Mouse (Mus musculus) liver (tissue): ENCODE data around the gene Zfp346.

Experiments
- DNase-seq: peaks from one replicate; pipeline ENCODE4 v3.0.0-alpha.2; 2020; ENCODE audit warnings: mixed read lengths

Gene Zfp346

DNA sequence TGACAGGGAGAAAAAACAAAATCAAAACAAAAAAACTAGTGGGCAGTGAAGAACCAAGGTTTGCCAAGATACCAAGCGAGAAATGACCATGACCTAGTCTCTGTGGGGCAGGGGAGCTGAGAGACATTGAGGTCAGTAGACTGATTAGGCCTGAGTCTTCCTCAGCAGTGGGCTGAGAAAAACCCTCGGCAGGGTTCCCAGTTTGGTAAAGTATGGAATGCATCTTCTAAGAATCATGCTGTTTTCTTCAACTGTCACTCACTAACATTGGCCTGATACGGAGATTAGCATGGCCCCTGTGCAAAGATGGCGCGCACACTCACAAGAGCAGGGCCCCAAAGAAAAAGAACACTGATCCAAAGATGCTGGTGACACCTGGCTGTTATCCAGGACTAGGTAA, 48.8 kb downstream of the Zfp346 start:
- no peak for DNase-seq

DNA sequence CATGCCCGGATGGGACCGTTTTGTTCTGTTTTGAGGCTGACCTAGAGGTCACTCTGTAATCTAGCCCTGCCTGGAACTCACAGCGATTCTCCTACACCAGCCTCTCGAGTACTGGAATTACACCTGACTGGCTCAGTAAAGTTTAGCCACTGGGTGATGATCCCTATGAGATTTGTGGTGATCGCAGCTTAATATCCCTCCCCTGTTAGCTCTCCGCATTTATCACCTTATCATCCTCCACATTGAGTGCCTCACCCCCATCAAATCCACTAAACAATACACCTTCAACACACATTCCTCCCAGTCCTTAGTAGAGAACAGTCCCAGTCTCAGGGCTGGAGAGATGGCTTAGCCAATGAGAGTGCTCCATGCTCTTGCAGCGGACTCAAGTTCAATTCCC, 57.3 kb downstream of the Zfp346 start:
- no peak for DNase-seq

DNA sequence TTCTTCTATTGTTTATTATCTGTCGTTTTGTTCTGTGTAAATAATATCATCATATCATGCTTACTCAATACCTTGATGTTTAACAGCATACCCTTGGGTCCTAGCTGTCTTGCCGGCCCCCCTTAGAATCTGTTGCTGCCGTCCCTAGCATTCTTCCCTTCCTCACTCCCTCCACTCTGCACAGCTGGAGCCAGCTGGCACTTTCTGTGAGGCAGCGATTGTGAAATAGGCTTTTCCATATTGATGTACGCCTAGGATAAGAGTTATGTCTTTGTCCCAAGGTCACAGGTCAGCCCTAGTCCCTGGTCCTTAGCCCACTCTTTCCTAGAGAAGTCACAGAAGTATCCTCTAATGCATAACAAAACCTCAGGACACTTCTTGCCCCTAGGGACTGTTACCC, 58.4 kb downstream of the Zfp346 start:
- DNase-seq: no peak

DNA sequence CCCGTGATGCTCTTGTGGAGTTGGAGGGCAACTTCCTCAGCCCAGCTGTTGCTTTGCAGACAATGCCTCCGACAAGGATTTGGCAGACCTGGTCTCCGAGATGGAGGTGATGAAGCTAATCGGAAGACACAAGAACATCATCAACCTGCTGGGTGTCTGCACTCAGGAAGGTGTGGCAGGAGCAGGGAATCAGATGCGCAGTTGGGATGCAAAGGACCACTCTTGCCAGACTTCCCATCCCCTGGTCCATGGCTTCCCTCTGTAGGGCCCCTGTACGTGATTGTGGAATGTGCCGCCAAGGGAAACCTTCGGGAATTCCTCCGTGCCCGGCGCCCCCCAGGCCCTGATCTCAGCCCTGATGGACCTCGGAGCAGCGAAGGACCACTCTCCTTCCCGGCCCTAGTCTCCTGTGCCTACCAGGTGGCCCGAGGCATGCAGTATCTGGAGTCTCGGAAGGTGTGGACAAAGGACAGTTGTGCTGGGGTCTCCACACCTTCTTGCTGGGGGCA, 60.8 kb downstream of the Zfp346 start:
- no peak for DNase-seq

DNA sequence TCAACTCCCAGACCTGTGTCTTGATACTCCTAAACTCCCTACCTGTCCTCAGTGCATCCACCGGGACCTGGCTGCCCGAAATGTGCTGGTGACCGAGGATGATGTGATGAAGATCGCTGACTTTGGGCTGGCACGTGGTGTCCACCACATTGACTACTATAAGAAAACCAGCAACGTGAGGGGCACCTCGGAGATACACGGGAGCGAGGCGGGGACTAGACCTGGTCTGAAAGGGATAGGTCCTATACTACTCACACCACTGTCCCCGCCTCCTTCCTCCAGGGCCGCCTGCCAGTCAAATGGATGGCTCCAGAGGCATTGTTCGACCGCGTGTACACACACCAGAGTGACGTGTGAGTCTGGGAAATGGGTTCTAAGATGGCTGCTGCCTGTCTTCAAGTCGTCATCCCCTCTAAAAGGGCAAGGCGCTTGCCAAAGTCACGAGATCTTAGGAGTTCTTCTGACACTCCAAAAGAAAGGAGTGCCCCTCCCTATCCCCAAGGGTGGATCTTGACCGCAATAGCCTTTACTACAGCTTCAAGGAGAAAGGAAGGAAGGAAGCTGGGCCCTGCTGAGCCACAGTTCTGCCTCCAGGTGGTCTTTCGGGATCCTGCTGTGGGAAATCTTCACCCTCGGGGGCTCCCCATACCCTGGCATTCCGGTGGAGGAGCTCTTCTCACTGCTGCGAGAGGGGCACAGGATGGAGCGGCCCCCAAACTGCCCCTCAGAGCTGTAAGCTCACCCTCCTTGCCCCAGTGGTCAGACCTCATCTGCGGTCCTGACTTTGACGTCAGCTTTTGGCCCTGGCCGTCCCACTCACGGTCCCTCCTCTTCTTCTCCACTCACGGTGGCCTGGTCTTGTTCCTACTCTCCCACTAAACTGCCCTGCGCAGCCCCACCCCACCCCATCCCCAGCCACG, 62.0 kb downstream of the Zfp346 start:
- no peak for DNase-seq

DNA sequence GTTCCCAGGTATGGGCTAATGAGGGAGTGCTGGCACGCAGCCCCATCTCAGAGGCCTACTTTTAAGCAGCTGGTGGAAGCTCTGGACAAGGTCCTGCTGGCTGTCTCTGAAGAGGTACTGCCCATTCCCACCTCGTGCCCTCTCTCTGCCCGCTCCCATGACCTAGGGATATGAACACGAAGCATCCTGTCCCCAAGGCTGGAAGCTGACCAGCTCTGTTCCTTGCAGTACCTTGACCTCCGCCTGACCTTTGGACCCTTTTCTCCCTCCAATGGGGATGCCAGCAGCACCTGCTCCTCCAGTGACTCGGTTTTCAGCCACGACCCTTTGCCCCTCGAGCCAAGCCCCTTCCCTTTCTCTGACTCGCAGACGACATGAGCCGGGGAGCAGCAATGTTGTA, 62.7 kb downstream of the Zfp346 start:
- DNase-seq: no peak

DNA sequence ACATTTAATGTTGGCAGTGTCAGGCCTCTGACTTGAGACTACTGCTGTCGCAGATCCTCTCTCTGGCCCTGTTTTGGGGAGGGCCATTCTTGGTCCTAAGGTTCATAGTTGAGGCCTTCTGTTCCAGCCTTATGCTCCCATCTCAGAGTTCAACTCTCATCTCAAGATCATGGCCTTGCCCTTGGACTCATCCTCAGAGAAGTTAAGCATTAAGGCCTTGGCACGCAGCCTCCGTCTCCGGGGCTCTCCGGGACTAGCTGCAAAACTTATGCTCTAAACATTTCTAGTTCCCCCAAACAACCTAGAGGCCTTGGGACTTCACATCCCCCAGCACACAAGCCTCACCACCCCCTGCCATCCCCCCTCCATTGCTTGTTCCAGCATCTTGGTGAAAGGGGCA, 63.1 kb downstream of the Zfp346 start:
- no peak for DNase-seq

DNA sequence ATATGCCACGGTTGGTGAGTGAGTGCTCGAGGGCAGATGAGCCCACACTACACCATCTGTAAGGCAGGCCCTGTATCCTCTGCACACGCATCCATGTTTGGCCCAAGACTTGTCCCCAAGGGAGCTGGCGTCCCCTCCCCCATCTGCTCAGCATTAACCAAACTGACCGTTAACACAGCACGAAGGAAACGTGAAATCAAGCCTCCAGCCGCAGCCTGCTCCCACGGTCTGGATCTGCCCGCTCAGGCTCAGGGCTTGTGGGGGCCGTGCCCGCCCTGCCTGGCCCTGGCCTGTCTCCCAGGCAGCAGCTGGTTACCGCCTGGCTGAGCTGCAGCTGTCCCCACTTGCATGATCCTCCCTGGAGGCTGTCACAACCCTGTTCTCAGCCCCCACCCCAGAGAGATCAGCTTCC, 63.9 kb downstream of the Zfp346 start:
- DNase-seq: peak; percentile 24

DNA sequence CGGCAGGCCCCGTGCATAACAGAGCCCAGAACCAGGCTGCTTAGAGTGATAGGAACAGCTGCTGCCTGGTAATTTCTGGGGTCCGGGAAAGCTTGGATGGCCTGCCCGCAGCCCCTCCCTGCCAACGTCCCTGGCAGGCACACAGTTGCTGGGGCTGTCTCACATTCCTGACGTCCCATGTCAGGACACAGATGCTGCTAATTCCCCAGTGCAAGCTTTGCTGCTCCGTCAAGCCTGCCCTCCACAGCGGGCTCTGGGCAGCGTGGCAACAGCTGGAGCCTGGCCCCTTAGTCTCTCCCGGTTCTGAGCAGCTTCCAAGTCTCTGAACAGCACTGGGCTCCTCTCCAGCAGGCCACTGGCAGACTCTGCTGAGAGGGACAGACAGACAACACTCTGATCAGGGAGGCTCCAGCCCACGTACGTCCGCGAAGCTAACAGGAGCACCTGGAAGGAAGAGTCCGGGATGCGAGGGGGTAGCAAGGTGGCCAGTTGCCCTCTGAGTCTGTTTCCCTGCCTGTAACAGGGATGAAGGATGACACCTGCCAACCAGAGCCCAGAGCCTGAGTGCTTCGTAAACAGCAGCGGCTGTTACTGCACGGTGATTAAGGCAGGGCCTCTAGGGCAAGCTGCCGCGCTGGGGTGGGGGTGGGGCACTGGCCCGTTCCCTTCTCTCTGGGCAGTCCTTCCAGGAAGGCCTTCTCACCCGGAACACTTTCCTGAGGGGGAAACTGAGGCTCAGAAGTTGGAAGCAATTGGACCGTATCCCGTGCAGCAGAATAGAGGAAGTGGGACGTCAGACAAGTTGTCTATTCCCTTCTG, 66.6 kb downstream of the Zfp346 start:
- DNase-seq: peak; percentile 36

DNA sequence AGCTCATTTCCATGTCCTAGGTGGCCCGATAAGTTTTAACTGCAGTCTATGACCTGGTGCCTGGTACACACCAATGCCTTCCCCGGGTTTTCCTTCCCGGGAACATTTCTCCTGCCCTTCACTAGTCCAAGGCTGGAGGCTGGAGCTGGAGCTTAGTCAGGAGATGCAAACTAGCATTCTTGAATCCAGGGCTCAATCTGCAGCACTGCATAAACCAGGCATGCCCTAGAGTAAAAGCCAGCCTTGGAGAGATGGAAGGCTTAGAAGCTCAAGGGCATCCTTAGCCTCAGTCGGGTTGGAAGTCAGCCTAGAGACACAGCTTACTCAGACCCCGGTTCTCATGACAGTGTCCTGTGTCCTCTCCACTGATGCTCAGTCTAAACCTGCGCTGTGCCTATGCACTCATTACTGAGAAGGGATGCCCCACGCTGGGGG, 67.2 kb downstream of the Zfp346 start:
- DNase-seq: no peak

DNA sequence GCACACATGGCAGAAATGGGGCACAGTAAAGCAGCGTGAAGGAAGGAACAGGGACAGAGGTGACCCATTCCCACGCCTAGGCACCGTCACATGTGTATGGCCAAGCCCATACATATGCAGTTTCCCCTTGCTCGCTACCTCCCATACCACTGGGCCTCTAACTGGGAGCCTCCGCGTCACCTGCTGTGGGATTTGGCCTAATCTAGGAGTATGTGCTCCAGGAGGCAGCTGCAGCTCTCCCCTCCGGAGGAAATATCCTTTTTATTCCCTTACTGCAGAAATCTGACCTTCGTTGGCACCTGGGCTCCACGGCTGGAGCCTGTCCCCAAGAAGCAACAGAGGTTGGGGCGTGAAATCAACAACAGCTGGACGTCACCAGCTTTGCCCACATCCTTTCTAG, 69.2 kb downstream of the Zfp346 start:
- no peak for DNase-seq

DNA sequence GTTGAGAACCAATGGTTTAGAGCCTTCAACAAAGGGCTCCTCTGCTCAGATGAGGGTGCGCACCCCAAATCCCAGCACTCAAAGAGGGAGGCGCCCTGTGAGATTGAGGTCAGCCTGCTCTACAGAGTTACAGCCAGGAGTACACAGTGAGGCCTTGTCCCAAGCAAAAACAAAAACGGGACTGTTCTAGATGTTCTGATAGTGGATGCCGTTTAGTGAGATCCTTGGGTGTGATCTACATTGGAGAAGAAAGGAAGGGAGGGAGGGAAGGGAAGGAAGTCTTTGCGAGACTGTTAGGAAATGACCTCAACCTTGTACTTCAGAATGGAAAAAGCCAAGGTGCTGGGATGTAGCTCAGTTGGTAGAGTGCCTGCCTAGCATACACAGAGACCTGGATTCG, 71.2 kb downstream of the Zfp346 start:
- no peak for DNase-seq

DNA sequence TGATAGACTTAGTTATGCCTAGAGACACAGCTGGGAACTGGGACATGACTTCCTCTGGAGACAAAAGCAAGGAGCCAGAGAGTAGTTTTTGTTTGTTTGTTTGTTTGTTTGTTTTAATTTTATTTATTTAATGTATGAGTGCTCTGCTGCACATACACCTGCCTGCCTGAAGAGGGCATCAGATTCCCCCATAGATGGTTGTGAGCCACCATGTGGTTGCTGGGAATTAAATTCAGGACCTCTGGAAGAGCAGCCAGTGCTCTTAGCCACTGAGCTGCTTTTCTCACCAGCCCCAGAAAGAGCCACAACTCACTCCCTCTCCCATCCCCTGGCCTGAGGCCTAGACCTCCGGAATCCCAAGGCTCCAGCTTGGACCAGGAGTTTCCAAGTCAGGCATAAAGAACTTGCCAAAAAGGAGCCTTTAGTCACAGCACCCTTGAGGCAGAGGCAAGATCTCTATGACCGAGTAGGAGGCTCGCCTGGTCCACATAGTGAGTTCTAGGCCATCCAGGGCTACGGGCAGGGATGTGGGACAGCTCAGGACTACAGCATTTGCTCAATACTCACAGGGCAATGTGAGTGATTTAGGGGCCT, 72.9 kb downstream of the Zfp346 start:
- no peak for DNase-seq

DNA sequence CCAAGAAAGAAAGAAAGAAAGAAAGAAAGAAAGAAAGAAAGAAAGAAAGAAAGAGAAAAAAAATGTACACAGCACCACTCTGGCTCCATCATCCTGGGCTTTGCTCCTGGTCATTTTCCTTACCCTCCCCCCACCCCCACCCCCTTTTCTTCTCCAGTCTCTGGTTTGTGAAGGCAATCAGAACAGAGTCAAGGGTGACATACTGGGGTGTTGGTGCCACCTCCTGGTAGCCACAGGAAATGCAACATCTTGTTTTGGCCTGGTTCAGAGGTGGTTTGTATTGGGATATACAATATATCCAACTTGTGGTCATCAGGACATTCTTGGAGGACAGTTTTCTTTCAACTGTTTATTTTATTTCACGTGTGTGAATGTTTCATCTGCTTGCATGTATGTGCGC, 73.4 kb downstream of the Zfp346 start:
- DNase-seq: peak; percentile 65

DNA sequence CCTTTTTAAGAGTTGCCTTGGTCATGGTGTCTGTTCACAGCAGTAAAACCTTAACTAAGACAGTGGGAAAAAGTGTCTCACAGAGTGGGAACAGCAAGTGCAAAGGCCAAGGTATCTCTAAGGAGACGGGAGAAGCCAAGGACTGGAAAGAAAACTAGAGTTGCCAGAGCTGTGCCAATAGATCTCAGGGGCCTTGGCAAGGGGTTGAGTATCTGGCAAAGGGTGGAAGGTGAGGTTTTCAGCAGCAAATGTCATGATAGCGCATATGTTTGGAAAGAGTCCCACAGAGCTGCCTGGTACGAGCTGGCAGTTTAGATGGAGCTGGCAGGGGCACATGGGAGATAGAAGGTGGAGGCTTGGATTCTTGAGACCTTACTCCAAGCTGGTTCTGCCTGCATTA, 74.5 kb downstream of the Zfp346 start:
- no peak for DNase-seq

DNA sequence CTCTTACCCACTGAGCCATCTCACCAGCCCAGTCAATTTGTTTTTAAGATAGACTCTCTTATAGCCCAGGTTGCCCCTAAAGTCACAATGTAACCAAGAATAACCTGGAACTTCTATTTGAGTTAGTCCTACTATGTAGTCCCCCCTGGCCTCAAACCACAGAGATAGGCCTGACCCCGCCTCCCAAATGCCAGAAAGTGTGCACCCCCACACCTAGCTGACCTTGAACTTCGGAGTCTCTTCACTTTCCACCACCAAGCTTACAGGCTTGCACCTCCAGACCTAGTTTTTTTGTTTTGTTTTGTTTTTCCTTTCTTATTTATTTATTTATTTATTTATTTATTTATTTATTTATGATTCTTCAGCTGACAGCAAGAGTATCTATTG, 76.7 kb downstream of the Zfp346 start:
- DNase-seq: peak; percentile 43

DNA sequence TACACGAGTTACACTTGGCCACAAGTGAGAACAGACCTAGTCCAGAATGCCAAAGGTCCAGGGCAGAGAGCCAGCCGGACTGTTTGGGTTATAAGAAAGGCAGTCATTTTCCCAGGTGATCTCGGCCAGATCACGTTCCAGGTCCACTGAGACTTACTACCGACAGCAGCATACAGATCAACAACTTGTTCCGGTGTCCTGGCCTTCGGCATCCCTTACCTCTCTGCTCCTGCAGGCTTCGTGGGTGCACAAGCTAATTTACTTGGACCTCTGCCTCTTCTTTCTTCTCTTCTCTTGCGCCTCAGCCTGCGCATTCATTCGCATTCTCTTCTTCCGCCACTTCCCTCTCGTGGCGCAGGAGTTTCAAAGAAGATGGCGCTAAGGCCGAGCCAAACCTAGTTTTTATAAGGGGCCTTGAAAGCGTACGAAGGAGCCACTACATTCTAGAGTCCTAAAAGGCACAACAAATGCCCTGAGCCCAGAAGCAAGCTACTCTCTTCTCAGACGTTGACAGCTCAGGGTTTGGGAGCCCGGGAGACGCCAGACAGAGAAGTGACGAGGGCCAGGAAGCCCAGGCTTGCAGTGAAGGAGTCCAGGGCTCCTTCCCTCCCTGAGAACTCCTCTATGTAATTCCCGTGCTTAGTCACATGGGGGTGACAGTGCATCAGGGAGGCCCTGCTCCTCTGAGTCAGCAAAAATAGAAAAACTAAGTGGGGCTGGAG, 77.2 kb downstream of the Zfp346 start:
- DNase-seq: peak; percentile 76

DNA sequence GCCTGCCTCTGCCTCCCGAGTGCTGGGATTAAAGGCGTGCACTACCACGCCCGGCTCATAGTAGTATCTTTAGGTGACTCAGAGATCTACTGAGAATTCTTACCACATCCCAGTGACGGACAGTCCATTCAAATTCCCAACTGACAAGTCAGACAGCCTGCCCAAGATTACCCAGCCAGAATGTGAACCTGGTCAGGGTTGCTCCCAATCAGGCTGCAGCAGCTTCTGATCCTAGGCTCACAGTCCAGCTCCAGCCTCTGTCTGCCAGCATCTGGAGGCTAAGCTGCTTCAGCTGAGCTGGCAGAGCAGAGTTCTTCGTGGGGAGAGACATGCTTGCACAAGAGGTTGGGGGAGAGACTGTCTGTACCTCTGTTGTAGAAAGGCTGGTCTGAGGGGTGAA, 78.3 kb downstream of the Zfp346 start:
- no peak for DNase-seq
